Mouse (Mus musculus) neutrophil, adult 59 days (primary cell): ENCODE measurements around the gene Nkx2-4. TPM values are rescaled to one million over a fixed set of nuclear protein-coding genes. Genes with fewer than 3 reads are reported as not detected.

Experiments used
- total RNA-seq, 2 experiments: library from RNA; stranded (reverse); gene quantifications; 1 replicate in 1 of 2; 2 replicates in 1 of 2; pipeline ENCODE4 v1.2.4; 2023

The Nkx2-4 gene
- not detected for total RNA-seq

DNA sequence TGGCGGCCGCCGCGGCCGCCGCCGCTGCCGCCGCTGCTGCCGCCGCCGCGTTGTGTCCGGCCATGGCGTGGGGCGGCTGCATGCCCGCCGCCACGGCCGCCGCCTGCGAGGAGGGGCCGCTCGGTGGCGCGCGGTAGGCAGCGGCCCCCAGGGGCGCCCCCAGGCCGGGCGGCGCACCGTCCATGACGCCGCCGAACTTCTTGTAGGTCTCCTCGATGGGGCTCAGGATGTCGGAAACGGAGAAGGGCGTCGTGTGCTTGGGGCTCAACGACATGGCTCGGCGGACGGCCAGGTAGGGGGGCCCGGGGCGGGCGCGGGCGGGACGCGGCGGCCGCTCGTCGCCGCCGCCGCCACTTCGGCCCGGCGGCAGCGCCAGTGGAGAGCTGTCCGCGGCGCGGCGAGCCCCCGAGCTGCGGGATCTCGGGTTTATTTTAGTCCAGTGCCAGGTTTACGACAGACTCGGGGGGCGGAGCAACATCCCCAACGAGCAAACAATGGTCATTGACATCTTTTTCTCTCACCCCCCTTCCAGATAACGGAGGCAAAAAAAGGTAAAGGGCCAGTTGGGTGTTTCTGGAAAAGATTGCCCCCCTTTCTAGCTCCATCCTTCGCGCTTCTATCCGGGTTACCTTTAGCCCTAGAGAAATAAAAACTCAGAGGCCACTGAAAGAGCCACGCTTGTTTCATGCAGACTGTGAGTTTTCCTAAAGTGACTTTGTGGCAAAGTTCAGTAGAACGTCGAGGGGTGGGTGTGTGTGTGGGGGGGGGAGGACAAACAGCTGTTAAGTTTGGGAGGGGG is at the start of gene Nkx2-4:
Gene Nkx2-4, minus strand, starts transcription at position 374 of the 799 bp plus-strand sequence.

Other genes with a start within 250 kb of the Nkx2-4 start
- gene Kiz, start 229.6 kb downstream of the Nkx2-4 start, total RNA-seq = 10 to 100 TPM; 33.6 to 33.9 TPM
- gene Xrn2, start 72.4 kb downstream of the Nkx2-4 start, total RNA-seq = 10 to 100 TPM; 51.1 to 70.4 TPM
- gene Nkx2-2, start 108.8 kb upstream of the Nkx2-4 start, total RNA-seq = not detected